Mouse (Mus musculus): ENCODE data around the gene Ppp2ca. TPM values are rescaled to one million over a fixed set of nuclear protein-coding genes. Genes with fewer than 3 reads are reported as not detected.

The Ppp2ca gene
- polyA plus RNA-seq, 1 experiment from 2014 or later = 63.8 TPM

GRCm38 (mm10) chr11:52099031-52099761 lies 715 bp downstream of the Ppp2ca start:
- Histone ChIP-seq H3K9me3 (ENCODE audit: control insufficient read depth, low read length) (no peaks in the 10 kb centered on the region), H3K4me1 (replicated peaks; ENCODE audit: control insufficient read depth, insufficient read depth) (peaks cover 7% of the 10 kb centered on the region; the same call in 1 of the 2 replicates), H3K4me3 (ENCODE audit: low read depth, low read length) (peak overlapping the region; percentile 99), H3K9ac (ENCODE audit: low read length) (peak overlapping the region; percentile 100), H3K36me3 (ENCODE audit: control insufficient read depth, insufficient read depth, low read length) (no peaks in the 10 kb centered on the region), H3K27ac (replicated peaks) (peak overlapping the region; percentile 100), H3K27me3 (ENCODE audit: control insufficient read depth, insufficient read depth, low read length) (no peaks in the 10 kb centered on the region), H3K4me2 (replicated peaks; ENCODE audit: low read depth) (peak overlapping the region; percentile 63)
- no peak for TF ChIP-seq CTCF (IDR thresholded peaks at IDR 0.05; ENCODE audit: low read depth)
- no peak for TF ChIP-seq EP300 (optimal IDR thresholded peaks at IDR 0.05)
- peak; percentile 52 for ATAC-seq (ENCODE audit: low FRiP score, low TSS enrichment)
- 0% methylated on average over 63 of the region's 72 CpGs for WGBS
- DNase-seq (ENCODE audit: low spot score) = peak; percentile 73

GRCm38 (mm10) chr11:52099771-52100219 lies 1.3 kb downstream of the Ppp2ca start:
- no peak for TF ChIP-seq EP300 (optimal IDR thresholded peaks at IDR 0.05)
- TF ChIP-seq CTCF (IDR thresholded peaks at IDR 0.05; ENCODE audit: low read depth) = no peak
- no peak for DNase-seq (ENCODE audit: low spot score)
- Histone ChIP-seq H3K36me3 (ENCODE audit: control insufficient read depth, insufficient read depth, low read length) (no peaks in the 10 kb centered on the region), H3K27ac (replicated peaks) (peak overlapping the region; percentile 100), H3K4me3 (ENCODE audit: low read depth, low read length) (peak overlapping the region; percentile 99), H3K9ac (ENCODE audit: low read length) (peak overlapping the region; percentile 100), H3K27me3 (ENCODE audit: control insufficient read depth, insufficient read depth, low read length) (no peaks in the 10 kb centered on the region), H3K4me2 (replicated peaks; ENCODE audit: low read depth) (peak overlapping the region; percentile 63), H3K4me1 (replicated peaks; ENCODE audit: control insufficient read depth, insufficient read depth) (peaks cover 7% of the 10 kb centered on the region; the same call in 1 of the 2 replicates), H3K9me3 (ENCODE audit: control insufficient read depth, low read length) (no peaks in the 10 kb centered on the region)
- WGBS = 2% methylated on average over 7 of the region's 7 CpGs
- ATAC-seq (ENCODE audit: low FRiP score, low TSS enrichment) = no peak

GRCm38 (mm10) chr11:52102977-52103376 lies 4.5 kb downstream of the Ppp2ca start:
- H3K9ac ChIP-seq (ENCODE audit: low read length) = no peak overlapping the region
- WGBS = 62% methylated on average over 4 of the region's 4 CpGs
- no peak overlapping the region for H3K27ac ChIP-seq (replicated peaks)
- peaks cover 10% of the 10 kb centered on the region for H3K4me1 ChIP-seq (replicated peaks; ENCODE audit: control insufficient read depth, insufficient read depth)
- no peak overlapping the region for H3K4me2 ChIP-seq (replicated peaks; ENCODE audit: low read depth)
- ATAC-seq (ENCODE audit: low FRiP score, low TSS enrichment) (no peak), DNase-seq (ENCODE audit: low spot score) (no peak)
- no peak for TF ChIP-seq EP300 (optimal IDR thresholded peaks at IDR 0.05)
- no peak for TF ChIP-seq CTCF (IDR thresholded peaks at IDR 0.05; ENCODE audit: low read depth)
- no peaks in the 10 kb centered on the region for H3K27me3 ChIP-seq (ENCODE audit: control insufficient read depth, insufficient read depth, low read length)
- no peaks in the 10 kb centered on the region for H3K9me3 ChIP-seq (ENCODE audit: control insufficient read depth, low read length)
- H3K36me3 ChIP-seq (ENCODE audit: control insufficient read depth, insufficient read depth, low read length) = no peaks in the 10 kb centered on the region
- no peak overlapping the region for H3K4me3 ChIP-seq (ENCODE audit: low read depth, low read length)

GRCm38 (mm10) chr11:52105503-52105902 lies 7.0 kb downstream of the Ppp2ca start:
- no peaks in the 10 kb centered on the region for H3K9me3 ChIP-seq (ENCODE audit: control insufficient read depth, low read length)
- no peak overlapping the region for H3K4me2 ChIP-seq (replicated peaks; ENCODE audit: low read depth)
- H3K27ac ChIP-seq (replicated peaks) = no peak overlapping the region
- no peaks in the 10 kb centered on the region for H3K27me3 ChIP-seq (ENCODE audit: control insufficient read depth, insufficient read depth, low read length)
- H3K36me3 ChIP-seq (ENCODE audit: control insufficient read depth, insufficient read depth, low read length) = no peaks in the 10 kb centered on the region
- no peak overlapping the region for H3K9ac ChIP-seq (ENCODE audit: low read length)
- ATAC-seq (ENCODE audit: low FRiP score, low TSS enrichment) (no peak), DNase-seq (ENCODE audit: low spot score) (no peak)
- H3K4me1 ChIP-seq (replicated peaks; ENCODE audit: control insufficient read depth, insufficient read depth) = peaks cover 10% of the 10 kb centered on the region
- no peak overlapping the region for H3K4me3 ChIP-seq (ENCODE audit: low read depth, low read length)
- no peak for TF ChIP-seq EP300 (optimal IDR thresholded peaks at IDR 0.05)
- TF ChIP-seq CTCF (IDR thresholded peaks at IDR 0.05; ENCODE audit: low read depth) = no peak

GRCm38 (mm10) chr11:52106037-52106436 lies 7.6 kb downstream of the Ppp2ca start:
- ATAC-seq (ENCODE audit: low FRiP score, low TSS enrichment) = no peak
- 80% methylated on average over 2 of the region's 2 CpGs for WGBS
- no peaks in the 10 kb centered on the region for H3K27me3 ChIP-seq (ENCODE audit: control insufficient read depth, insufficient read depth, low read length)

GRCm38 (mm10) chr11:52106438-52106837 lies 8.0 kb downstream of the Ppp2ca start:
- Histone ChIP-seq H3K27me3 (ENCODE audit: control insufficient read depth, insufficient read depth, low read length) (no peaks in the 10 kb centered on the region), H3K9ac (ENCODE audit: low read length) (no peak overlapping the region), H3K36me3 (ENCODE audit: control insufficient read depth, insufficient read depth, low read length) (no peaks in the 10 kb centered on the region), H3K4me3 (ENCODE audit: low read depth, low read length) (no peak overlapping the region), H3K4me1 (replicated peaks; ENCODE audit: control insufficient read depth, insufficient read depth) (peaks cover 5% of the 10 kb centered on the region; the same call in 1 of the 2 replicates), H3K4me2 (replicated peaks; ENCODE audit: low read depth) (no peak overlapping the region), H3K27ac (replicated peaks) (no peak overlapping the region), H3K9me3 (ENCODE audit: control insufficient read depth, low read length) (no peaks in the 10 kb centered on the region)
- no peak for ATAC-seq (ENCODE audit: low FRiP score, low TSS enrichment)
- WGBS = 73% methylated on average over 1 of the region's 1 CpGs
- no peak for TF ChIP-seq EP300 (optimal IDR thresholded peaks at IDR 0.05)
- no peak for TF ChIP-seq CTCF (IDR thresholded peaks at IDR 0.05; ENCODE audit: low read depth)
- DNase-seq (ENCODE audit: low spot score) = no peak

More at GRCm38 (mm10) chr11:52106037-52106436, 7.6 kb downstream of the Ppp2ca start:
- H3K4me2 ChIP-seq (replicated peaks; ENCODE audit: low read depth) = no peak overlapping the region
- H3K9ac ChIP-seq (ENCODE audit: low read length) = no peak overlapping the region
- H3K36me3 ChIP-seq (ENCODE audit: control insufficient read depth, insufficient read depth, low read length) = no peaks in the 10 kb centered on the region
- no peak overlapping the region for H3K27ac ChIP-seq (replicated peaks)
- no peak overlapping the region for H3K4me3 ChIP-seq (ENCODE audit: low read depth, low read length)
- no peaks in the 10 kb centered on the region for H3K9me3 ChIP-seq (ENCODE audit: control insufficient read depth, low read length)
- peaks cover 5% of the 10 kb centered on the region; the same call in 1 of the 2 replicates for H3K4me1 ChIP-seq (replicated peaks; ENCODE audit: control insufficient read depth, insufficient read depth)
- DNase-seq (ENCODE audit: low spot score) = no peak
- TF ChIP-seq EP300 (optimal IDR thresholded peaks at IDR 0.05) = no peak
- TF ChIP-seq CTCF (IDR thresholded peaks at IDR 0.05; ENCODE audit: low read depth) = no peak

Measured in stomach, postnatal 0 days (tissue).